Mouse (Mus musculus) skeletal muscle tissue, adult 2 months (tissue): ENCODE data around the gene Strip2.

Experiments used
- DNase-seq: peaks from one replicate; pipeline ENCODE4 v3.0.0-alpha.2; 2012; ENCODE audit warnings: low read depth, low spot score

The Strip2 gene

GRCm38 (mm10) chr6:29930087-29930486 lies 13.3 kb downstream of the Strip2 start:
- DNase-seq: no peak

GRCm38 (mm10) chr6:29930665-29931064 lies 13.9 kb downstream of the Strip2 start:
- no peak for DNase-seq

GRCm38 (mm10) chr6:29931181-29931580 lies 14.4 kb downstream of the Strip2 start:
- no peak for DNase-seq

- peak; percentile 51 for DNase-seq
These were observed 18.9 kb downstream of the Strip2 start for GRCm38 (mm10) chr6:29935741-29936140.

GRCm38 (mm10) chr6:29940428-29940827 lies 23.6 kb downstream of the Strip2 start:
- DNase-seq: no peak

GRCm38 (mm10) chr6:29941036-29941435 lies 24.2 kb downstream of the Strip2 start:
- peak; percentile 71 for DNase-seq

GRCm38 (mm10) chr6:29944465-29944864 lies 27.7 kb downstream of the Strip2 start:
- DNase-seq: no peak

GRCm38 (mm10) chr6:29946568-29946967 lies 29.8 kb downstream of the Strip2 start:
- DNase-seq: no peak

- DNase-seq: no peak
These were observed 31.0 kb downstream of the Strip2 start for GRCm38 (mm10) chr6:29947823-29948222.

- no peak for DNase-seq
These were observed 39.9 kb downstream of the Strip2 start for GRCm38 (mm10) chr6:29956749-29957148.

- DNase-seq: no peak
These were observed 41.9 kb downstream of the Strip2 start for GRCm38 (mm10) chr6:29958669-29959068.

- DNase-seq: no peak
These were observed 44.3 kb downstream of the Strip2 start for GRCm38 (mm10) chr6:29961081-29961480.

GRCm38 (mm10) chr6:29967917-29968316 lies 51.1 kb downstream of the Strip2 start:
- no peak for DNase-seq

- DNase-seq: no peak
These were observed 56.5 kb downstream of the Strip2 start for GRCm38 (mm10) chr6:29973341-29973740.

GRCm38 (mm10) chr6:29974836-29975235 lies 58.0 kb downstream of the Strip2 start:
- no peak for DNase-seq

GRCm38 (mm10) chr6:29980461-29980860 lies 63.6 kb downstream of the Strip2 start:
- no peak for DNase-seq

- no peak for DNase-seq
These were observed 65.0 kb downstream of the Strip2 start for GRCm38 (mm10) chr6:29981797-29982196.

- DNase-seq: peak; percentile 75
These were observed 68.3 kb downstream of the Strip2 start for GRCm38 (mm10) chr6:29985058-29985498.

- DNase-seq: no peak
These were observed 68.7 kb downstream of the Strip2 start for GRCm38 (mm10) chr6:29985504-29985903.

- no peak for DNase-seq
These were observed 69.2 kb downstream of the Strip2 start for GRCm38 (mm10) chr6:29985986-29986385.

- no peak for DNase-seq
These were observed 70.4 kb downstream of the Strip2 start for GRCm38 (mm10) chr6:29987246-29987645.

- no peak for DNase-seq
These were observed 81.3 kb downstream of the Strip2 start for GRCm38 (mm10) chr6:29998140-29998539.

- DNase-seq: no peak
These were observed 82.0 kb downstream of the Strip2 start for GRCm38 (mm10) chr6:29998771-29999170.

GRCm38 (mm10) chr6:30002628-30003027 lies 85.8 kb downstream of the Strip2 start:
- DNase-seq: no peak
